Mouse (Mus musculus): ENCODE results near the gene Kctd3. TPM values are rescaled to one million over a fixed set of nuclear protein-coding genes. Genes with fewer than 3 reads are reported as not detected.

Kctd3 gene
- polyA plus RNA-seq, 1 experiment = 25.4 TPM

GRCm38 (mm10) chr1:189030975-189031374, 23.3 kb upstream of the Kctd3 start:
- no peaks in the 10 kb centered on the region for H3K27me3 ChIP-seq (ENCODE audit: control insufficient read depth, insufficient read depth, low read length)
- H3K36me3 ChIP-seq (ENCODE audit: control insufficient read depth, insufficient read depth, low read length) = no peaks in the 10 kb centered on the region
- H3K27ac ChIP-seq (ENCODE audit: insufficient read depth, low read length) = no peak overlapping the region
- no peak for DNase-seq (ENCODE audit: low read depth in 1 of 2, low spot score in 2 of 2)
- H3K4me3 ChIP-seq (ENCODE audit: extremely low read depth, insufficient read depth, insufficient read length) = no peak overlapping the region
- no peak for TF ChIP-seq POLR2A (IDR thresholded peaks at IDR 0.05; ENCODE audit: low read depth, low read length)
- no peak for TF ChIP-seq CTCF (IDR thresholded peaks at IDR 0.05; ENCODE audit: extremely low read depth, insufficient read depth, insufficient read length, insufficient replicate concordance)
- no peaks in the 10 kb centered on the region for H3K4me1 ChIP-seq (ENCODE audit: control insufficient read depth, insufficient read depth, insufficient read length)
- 68% methylated on average over 7 of the region's 7 CpGs for WGBS

- TF ChIP-seq POLR2A (IDR thresholded peaks at IDR 0.05; ENCODE audit: low read depth, low read length) (no peak), CTCF (IDR thresholded peaks at IDR 0.05; ENCODE audit: extremely low read depth, insufficient read depth, insufficient read length, insufficient replicate concordance) (peak; percentile 28; the same call in 1 of the 2 replicates)
Measured at GRCm38 (mm10) chr1:189028267-189028666, 20.6 kb upstream of the Kctd3 start.

GRCm38 (mm10) chr1:189026885-189027284, 19.2 kb upstream of the Kctd3 start:
- TF ChIP-seq POLR2A (IDR thresholded peaks at IDR 0.05; ENCODE audit: low read depth, low read length) (no peak), CTCF (IDR thresholded peaks at IDR 0.05; ENCODE audit: extremely low read depth, insufficient read depth, insufficient read length, insufficient replicate concordance) (no peak)
- no peak overlapping the region for H3K4me3 ChIP-seq (ENCODE audit: extremely low read depth, insufficient read depth, insufficient read length)
- no peaks in the 10 kb centered on the region for H3K36me3 ChIP-seq (ENCODE audit: control insufficient read depth, insufficient read depth, low read length)
- no peak overlapping the region for H3K27ac ChIP-seq (ENCODE audit: insufficient read depth, low read length)
- 51% methylated on average over 8 of the region's 8 CpGs for WGBS
- no peaks in the 10 kb centered on the region for H3K27me3 ChIP-seq (ENCODE audit: control insufficient read depth, insufficient read depth, low read length)
- no peaks in the 10 kb centered on the region for H3K4me1 ChIP-seq (ENCODE audit: control insufficient read depth, insufficient read depth, insufficient read length)
- DNase-seq (ENCODE audit: low read depth in 1 of 2, low spot score in 2 of 2) = no peak

More at GRCm38 (mm10) chr1:189028267-189028666, 20.6 kb upstream of the Kctd3 start:
- Histone ChIP-seq H3K36me3 (ENCODE audit: control insufficient read depth, insufficient read depth, low read length) (no peaks in the 10 kb centered on the region), H3K4me3 (ENCODE audit: extremely low read depth, insufficient read depth, insufficient read length) (no peak overlapping the region), H3K27ac (ENCODE audit: insufficient read depth, low read length) (no peak overlapping the region), H3K4me1 (ENCODE audit: control insufficient read depth, insufficient read depth, insufficient read length) (no peaks in the 10 kb centered on the region), H3K27me3 (ENCODE audit: control insufficient read depth, insufficient read depth, low read length) (no peaks in the 10 kb centered on the region)
- DNase-seq (ENCODE audit: low read depth in 1 of 2, low spot score in 2 of 2) = no peak
- 54% methylated on average over 1 of the region's 1 CpGs for WGBS

GRCm38 (mm10) chr1:189023701-189024080, 16.1 kb upstream of the Kctd3 start:
- Histone ChIP-seq H3K4me3 (ENCODE audit: extremely low read depth, insufficient read depth, insufficient read length) (no peak overlapping the region), H3K27ac (ENCODE audit: insufficient read depth, low read length) (no peak overlapping the region), H3K36me3 (ENCODE audit: control insufficient read depth, insufficient read depth, low read length) (no peaks in the 10 kb centered on the region), H3K27me3 (ENCODE audit: control insufficient read depth, insufficient read depth, low read length) (no peaks in the 10 kb centered on the region), H3K4me1 (ENCODE audit: control insufficient read depth, insufficient read depth, insufficient read length) (no peaks in the 10 kb centered on the region)
- no peak for DNase-seq (ENCODE audit: low read depth in 1 of 2, low spot score in 2 of 2)
- TF ChIP-seq CTCF (IDR thresholded peaks at IDR 0.05; ENCODE audit: extremely low read depth, insufficient read depth, insufficient read length, insufficient replicate concordance) = no peak
- TF ChIP-seq POLR2A (IDR thresholded peaks at IDR 0.05; ENCODE audit: low read depth, low read length) = no peak
- 96% methylated on average over 1 of the region's 1 CpGs for WGBS

GRCm38 (mm10) chr1:189022925-189023700, 15.5 kb upstream of the Kctd3 start:
- Histone ChIP-seq H3K4me3 (ENCODE audit: extremely low read depth, insufficient read depth, insufficient read length) (no peak overlapping the region), H3K27ac (ENCODE audit: insufficient read depth, low read length) (no peak overlapping the region), H3K36me3 (ENCODE audit: control insufficient read depth, insufficient read depth, low read length) (no peaks in the 10 kb centered on the region), H3K4me1 (ENCODE audit: control insufficient read depth, insufficient read depth, insufficient read length) (no peaks in the 10 kb centered on the region), H3K27me3 (ENCODE audit: control insufficient read depth, insufficient read depth, low read length) (no peaks in the 10 kb centered on the region)
- WGBS = 50% methylated on average over 7 of the region's 7 CpGs
- TF ChIP-seq POLR2A (IDR thresholded peaks at IDR 0.05; ENCODE audit: low read depth, low read length) (no peak), CTCF (IDR thresholded peaks at IDR 0.05; ENCODE audit: extremely low read depth, insufficient read depth, insufficient read length, insufficient replicate concordance) (no peak)
- no peak for DNase-seq (ENCODE audit: low read depth in 1 of 2, low spot score in 2 of 2)

GRCm38 (mm10) chr1:189015372-189015771, 7.7 kb upstream of the Kctd3 start:
- H3K4me1 ChIP-seq (ENCODE audit: control insufficient read depth, insufficient read depth, insufficient read length) = no peaks in the 10 kb centered on the region; the same call in 1 of the 2 replicates
- DNase-seq (ENCODE audit: low read depth in 1 of 2, low spot score in 2 of 2) = no peak
- WGBS = 85% methylated on average over 2 of the region's 2 CpGs
- H3K27me3 ChIP-seq (ENCODE audit: control insufficient read depth, insufficient read depth, low read length) = 0 out of 2 replicates have a peak, but pooled peaks cover 4% of the 10 kb centered on the region
- TF ChIP-seq CTCF (IDR thresholded peaks at IDR 0.05; ENCODE audit: extremely low read depth, insufficient read depth, insufficient read length, insufficient replicate concordance) (no peak), POLR2A (IDR thresholded peaks at IDR 0.05; ENCODE audit: low read depth, low read length) (no peak)
- H3K36me3 ChIP-seq (ENCODE audit: control insufficient read depth, insufficient read depth, low read length) = no peaks in the 10 kb centered on the region
- H3K4me3 ChIP-seq (ENCODE audit: extremely low read depth, insufficient read depth, insufficient read length) = no peak overlapping the region
- no peak overlapping the region for H3K27ac ChIP-seq (ENCODE audit: insufficient read depth, low read length)

GRCm38 (mm10) chr1:189013587-189013921, 5.9 kb upstream of the Kctd3 start:
- Histone ChIP-seq H3K27ac (ENCODE audit: insufficient read depth, low read length) (no peak overlapping the region), H3K27me3 (ENCODE audit: control insufficient read depth, insufficient read depth, low read length) (0 out of 2 replicates have a peak, but pooled peaks cover 4% of the 10 kb centered on the region), H3K4me3 (ENCODE audit: extremely low read depth, insufficient read depth, insufficient read length) (no peak overlapping the region), H3K36me3 (ENCODE audit: control insufficient read depth, insufficient read depth, low read length) (no peaks in the 10 kb centered on the region), H3K4me1 (ENCODE audit: control insufficient read depth, insufficient read depth, insufficient read length) (no peaks in the 10 kb centered on the region; the same call in 1 of the 2 replicates)
- no peak for DNase-seq (ENCODE audit: low read depth in 1 of 2, low spot score in 2 of 2)
- TF ChIP-seq POLR2A (IDR thresholded peaks at IDR 0.05; ENCODE audit: low read depth, low read length) (no peak), CTCF (IDR thresholded peaks at IDR 0.05; ENCODE audit: extremely low read depth, insufficient read depth, insufficient read length, insufficient replicate concordance) (no peak)
- WGBS = 21% methylated on average over 4 of the region's 4 CpGs
